Mouse (Mus musculus): ENCODE measurements at regions not wholly inside any gene's neighbourhood (a gene's known extent, or its start where the extent isn't known, plus 50 kb on each side); places are given as distances from the start of the nearest gene placed in this dataset.
A peak's percentile ranks its signal among the peaks of the same experiment; 100 is the strongest.

GRCm38 (mm10) chr10:95124476-95124875 is 179.8 kb upstream of the Plxnc1 start:
- Histone ChIP-seq H3K27ac (no peak overlapping the region), H3K4me3 (no peak overlapping the region)
- TF ChIP-seq CTCF (conservative IDR thresholded peaks at IDR 0.05), result no peak
- DNase-seq (ENCODE audit: low spot score in 2 of 2), result no peak

GRCm38 (mm10) chr10:95120007-95120406 is 175.4 kb upstream of the Plxnc1 start:
- no peak for DNase-seq (ENCODE audit: low spot score in 2 of 2)
- no peak overlapping the region for H3K27ac ChIP-seq
- no peak for TF ChIP-seq CTCF (conservative IDR thresholded peaks at IDR 0.05)
- no peak overlapping the region for H3K4me3 ChIP-seq

- H3K4me3 ChIP-seq, result no peak overlapping the region
- TF ChIP-seq CTCF (conservative IDR thresholded peaks at IDR 0.05), result no peak
- H3K27ac ChIP-seq, result no peak overlapping the region
- DNase-seq (ENCODE audit: low spot score in 2 of 2), result no peak
Observed at GRCm38 (mm10) chr10:95118786-95119351, 174.2 kb upstream of the Plxnc1 start.

DNA sequence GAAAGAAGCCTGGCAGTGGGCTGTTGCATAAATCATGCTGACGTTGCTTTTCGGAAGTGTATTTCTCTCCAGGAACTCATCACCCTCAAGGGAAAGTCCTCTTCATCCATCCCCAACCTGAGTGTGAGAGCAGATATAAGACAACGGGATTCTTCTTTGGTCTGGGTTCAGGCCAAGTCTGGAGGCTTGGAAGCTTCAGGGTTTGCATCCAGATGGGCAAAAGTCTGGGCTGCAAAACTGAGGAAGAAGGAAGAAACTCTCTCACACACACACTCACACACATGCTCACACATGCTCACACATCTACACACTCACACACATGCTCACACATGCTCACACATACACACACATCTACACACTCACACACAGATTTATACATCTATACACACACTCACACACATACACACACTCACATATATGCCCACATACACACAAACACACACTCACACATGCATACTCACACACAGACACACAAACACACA is 173.1 kb upstream of the Plxnc1 start:
- Histone ChIP-seq H3K4me3 (no peak overlapping the region), H3K27ac (no peak overlapping the region)
- DNase-seq (ENCODE audit: low spot score in 2 of 2), result no peak
- TF ChIP-seq CTCF (conservative IDR thresholded peaks at IDR 0.05), result no peak

DNA sequence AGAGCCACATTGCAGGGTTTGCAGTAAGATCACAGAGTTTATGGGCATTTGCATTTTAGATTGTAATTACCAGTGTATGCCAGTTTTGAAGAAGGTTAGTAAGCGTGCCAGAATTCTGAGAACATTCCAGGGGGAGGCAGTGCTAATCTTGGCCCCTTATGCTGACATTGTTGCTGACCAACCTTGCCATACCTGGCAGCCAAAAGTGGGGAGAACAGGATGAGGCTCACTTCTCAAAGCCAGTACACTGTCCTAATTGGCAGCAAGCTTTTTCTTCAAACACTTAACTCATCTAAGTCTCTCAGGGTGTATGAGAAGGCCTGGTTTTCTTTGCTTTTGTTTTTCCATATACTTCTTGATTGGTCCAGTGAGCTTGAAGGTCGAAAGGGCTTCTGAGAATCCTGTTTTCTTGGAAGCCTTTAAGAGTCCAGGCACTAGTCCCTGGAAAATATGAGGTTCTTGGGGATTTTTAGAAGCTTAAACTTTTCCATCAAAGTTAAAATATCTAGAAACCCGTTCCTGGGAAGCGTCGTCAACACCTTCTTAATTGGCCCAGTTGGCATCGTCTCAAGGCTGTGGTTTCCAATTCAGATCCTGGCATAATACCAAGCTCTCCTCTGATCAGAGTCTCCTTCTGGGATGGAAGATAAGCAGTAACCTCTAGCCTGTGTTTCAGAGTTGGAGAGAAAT is 172.6 kb upstream of the Plxnc1 start:
- DNase-seq (ENCODE audit: low spot score in 2 of 2), result no peak
- Histone ChIP-seq H3K27ac (no peak overlapping the region), H3K4me3 (no peak overlapping the region)
- TF ChIP-seq CTCF (conservative IDR thresholded peaks at IDR 0.05), result no peak

- H3K27ac ChIP-seq, result no peak overlapping the region
- H3K4me3 ChIP-seq, result no peak overlapping the region
- DNase-seq (ENCODE audit: low spot score in 2 of 2), result no peak
- no peak for TF ChIP-seq CTCF (conservative IDR thresholded peaks at IDR 0.05)
Observed at GRCm38 (mm10) chr10:95116579-95117011, 172.0 kb upstream of the Plxnc1 start.

DNA sequence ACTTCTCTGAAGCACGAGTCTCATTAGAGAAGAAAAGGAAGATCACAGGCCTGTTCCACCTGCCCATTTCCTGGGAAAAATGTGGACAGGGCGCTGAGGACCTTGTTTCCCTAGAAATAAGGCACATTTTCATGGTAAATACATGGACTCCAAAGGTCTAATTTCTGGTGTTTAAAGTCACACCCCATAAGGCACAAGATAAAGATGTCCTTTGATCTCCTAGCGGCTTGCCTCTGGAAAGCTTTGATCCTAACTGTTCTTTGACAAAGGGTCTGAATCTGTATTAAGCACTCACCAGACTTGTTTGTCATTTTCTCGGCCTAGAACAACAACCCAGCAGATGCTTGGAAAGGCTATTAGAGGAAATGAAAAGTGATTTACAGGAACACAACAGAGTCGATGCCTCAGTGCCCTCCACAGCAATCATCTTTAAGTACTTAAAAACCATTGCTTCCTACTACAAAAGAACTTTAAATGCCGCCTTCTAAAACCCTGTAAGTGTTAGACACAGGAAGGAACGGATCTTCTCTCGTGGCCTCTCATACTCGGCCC is 168.3 kb upstream of the Plxnc1 start:
- Histone ChIP-seq H3K27ac (no peak overlapping the region), H3K4me3 (no peak overlapping the region)
- TF ChIP-seq CTCF (conservative IDR thresholded peaks at IDR 0.05), result no peak
- DNase-seq (ENCODE audit: low spot score in 2 of 2), result no peak

DNA sequence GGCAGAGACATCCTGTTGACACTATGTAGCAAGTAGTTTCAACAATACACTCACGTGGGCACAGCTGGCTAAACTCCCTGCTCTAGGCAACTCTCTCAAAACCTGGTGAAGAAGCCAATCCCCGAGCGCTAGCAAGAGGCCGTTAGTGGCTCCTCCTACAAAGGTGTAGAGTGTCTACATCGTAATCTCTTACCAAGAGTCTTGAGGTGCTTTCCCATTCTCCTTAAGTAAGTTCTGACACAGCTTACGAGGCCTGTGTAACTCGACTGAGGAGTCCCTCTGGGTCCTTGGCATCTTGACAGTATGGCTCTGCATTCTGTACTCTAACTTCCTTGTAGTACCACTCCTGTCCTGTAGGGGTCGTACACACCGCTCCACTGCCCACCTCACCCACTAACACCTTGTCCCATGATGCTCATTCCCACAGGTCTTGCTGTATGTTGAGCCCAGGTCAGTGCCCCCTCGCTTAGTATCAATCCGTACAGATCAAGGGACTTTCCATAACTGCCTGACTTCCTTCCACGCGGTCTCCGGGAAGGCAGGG is 167.7 kb upstream of the Plxnc1 start:
- no peak overlapping the region for H3K27ac ChIP-seq
- TF ChIP-seq CTCF (conservative IDR thresholded peaks at IDR 0.05), result peak; percentile 61
- DNase-seq (ENCODE audit: low spot score in 2 of 2), result no peak
- H3K4me3 ChIP-seq, result no peak overlapping the region

DNA sequence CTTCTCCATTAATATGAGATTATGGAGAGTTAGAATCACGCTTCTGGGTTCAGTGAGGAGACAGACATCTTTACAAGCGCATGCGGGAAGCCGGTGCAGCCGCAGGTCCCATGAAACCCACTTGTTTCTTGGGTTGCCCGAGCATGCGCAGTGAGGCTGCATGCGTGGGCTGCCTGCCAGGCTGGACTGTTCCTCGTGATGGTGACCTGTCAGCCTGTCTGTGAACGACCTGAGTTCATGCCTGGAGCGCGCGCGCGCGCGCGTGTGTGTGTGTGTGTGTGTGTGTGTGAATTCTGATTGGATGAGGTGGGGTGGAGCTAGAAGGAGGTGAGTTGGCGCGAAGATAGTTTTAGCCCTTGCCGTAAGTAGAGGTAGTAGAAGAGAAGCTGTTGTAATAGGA is 166.2 kb upstream of the Plxnc1 start:
- no peak for DNase-seq (ENCODE audit: low spot score in 2 of 2)
- TF ChIP-seq CTCF (conservative IDR thresholded peaks at IDR 0.05), result no peak
- Histone ChIP-seq H3K27ac (no peak overlapping the region), H3K4me3 (no peak overlapping the region)

GRCm38 (mm10) chr10:95109576-95109975 is 164.9 kb upstream of the Plxnc1 start:
- Histone ChIP-seq H3K4me3 (no peak overlapping the region), H3K27ac (no peak overlapping the region)
- TF ChIP-seq CTCF (conservative IDR thresholded peaks at IDR 0.05), result no peak
- DNase-seq (ENCODE audit: low spot score in 2 of 2), result no peak

DNA sequence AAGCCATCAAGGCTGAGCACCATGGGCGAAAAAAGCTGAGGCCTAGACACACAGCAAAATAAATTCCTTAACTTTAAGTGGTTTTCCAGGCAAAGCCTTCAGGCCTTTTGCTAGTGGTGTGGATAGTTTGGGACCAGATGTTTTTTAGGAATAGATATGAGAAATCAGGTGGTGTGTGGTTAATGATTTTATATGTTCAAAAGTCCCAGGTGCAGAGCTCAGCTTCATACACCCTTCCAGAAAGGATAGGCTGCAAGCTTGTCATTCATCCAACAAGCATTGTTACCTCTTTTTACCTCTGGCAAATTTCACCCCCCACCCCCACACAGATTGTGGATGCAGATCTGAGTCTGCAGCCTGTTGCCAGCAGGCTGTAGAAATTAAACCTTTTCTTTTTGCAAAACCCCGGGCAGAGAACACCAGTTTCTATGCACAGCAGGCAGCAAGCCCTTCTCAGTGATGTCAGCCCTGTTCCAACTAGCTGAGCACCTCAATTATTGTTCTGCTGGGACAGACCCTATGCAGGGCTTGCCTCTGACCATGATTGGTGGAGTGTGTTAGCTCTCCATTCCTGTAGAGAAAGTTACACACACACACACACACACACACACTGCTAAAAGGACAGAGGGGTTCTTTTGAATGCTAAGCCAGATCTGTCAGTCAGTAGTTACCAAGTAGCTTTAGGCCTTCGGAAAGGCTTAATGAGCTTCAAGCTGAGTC is 163.1 kb upstream of the Plxnc1 start:
- no peak for DNase-seq (ENCODE audit: low spot score in 2 of 2)
- no peak for TF ChIP-seq CTCF (conservative IDR thresholded peaks at IDR 0.05)
- no peak overlapping the region for H3K4me3 ChIP-seq
- H3K27ac ChIP-seq, result no peak overlapping the region

- H3K4me3 ChIP-seq, result no peak overlapping the region
- peak; percentile 79 for TF ChIP-seq CTCF (conservative IDR thresholded peaks at IDR 0.05)
- DNase-seq (ENCODE audit: low spot score in 2 of 2), result no peak
- H3K27ac ChIP-seq, result no peak overlapping the region
Observed at GRCm38 (mm10) chr10:95103808-95104207, 159.2 kb upstream of the Plxnc1 start.

DNA sequence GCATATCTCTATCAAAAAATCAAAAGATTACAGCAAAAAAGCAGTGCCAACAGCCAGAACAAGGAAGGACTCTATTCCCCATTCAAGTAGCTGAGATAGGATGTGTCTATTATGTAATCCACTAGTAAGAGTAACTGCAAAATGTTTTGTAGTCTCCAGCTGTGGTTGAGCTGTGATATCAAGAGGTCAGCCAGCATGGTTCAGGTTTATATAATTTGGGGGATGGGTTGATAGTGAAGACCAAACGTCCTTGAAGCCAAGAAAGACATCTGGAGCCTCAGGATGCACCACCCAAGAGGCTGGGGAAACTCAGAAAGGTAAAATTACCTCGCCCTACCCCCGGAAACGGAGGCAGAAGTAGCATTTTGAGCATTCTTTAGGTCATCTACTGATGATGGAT is 158.3 kb upstream of the Plxnc1 start:
- Histone ChIP-seq H3K27ac (no peak overlapping the region), H3K4me3 (no peak overlapping the region)
- DNase-seq (ENCODE audit: low spot score in 2 of 2), result no peak
- no peak for TF ChIP-seq CTCF (conservative IDR thresholded peaks at IDR 0.05)

All from layer of hippocampus, adult 2 months (tissue).